Mouse (Mus musculus): ENCODE results near the gene Serpinc1.

DNA sequence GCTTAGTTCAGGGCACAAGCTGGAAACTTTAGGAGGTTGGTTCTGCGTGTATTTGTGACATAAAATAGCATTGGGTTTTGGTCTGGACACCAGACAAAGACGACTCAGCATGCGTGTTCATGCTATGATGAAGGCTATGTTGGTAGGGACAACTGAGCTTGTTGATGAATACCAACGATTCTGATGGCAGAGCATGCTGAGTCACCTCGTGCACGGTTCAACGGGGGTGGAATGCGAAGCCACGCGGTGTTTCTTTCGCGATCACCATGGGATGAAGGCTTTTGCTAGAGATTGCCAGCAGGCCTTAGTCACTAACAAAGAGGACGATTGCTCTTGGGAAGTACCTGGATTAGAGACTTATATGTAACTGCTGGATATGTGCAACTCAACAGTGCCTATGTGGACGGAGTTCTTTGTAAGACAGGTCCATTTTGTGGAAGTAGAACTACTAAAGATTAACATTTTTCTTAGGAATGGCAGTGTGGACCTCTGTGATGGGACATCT, 56.9 kb downstream of the Serpinc1 start:
- no peak for TF ChIP-seq POLR2A (IDR thresholded peaks at IDR 0.05; ENCODE audit: extremely low read depth, insufficient read depth, low read length)
- no peak for TF ChIP-seq CTCF (IDR thresholded peaks at IDR 0.05; ENCODE audit: extremely low read depth, insufficient read depth, low read length)
